Mouse (Mus musculus) thymus, adult 2 months (tissue): ENCODE measurements around the gene Srrm4. TPM values are rescaled to one million over a fixed set of nuclear protein-coding genes. Genes with fewer than 3 reads are reported as not detected.

Experiments used
- DNase-seq: peaks from one replicate; pipeline ENCODE4 v3.0.0; 2021
- H3K27ac ChIP-seq: fragments of 200-500 bp; 2 replicates; pipeline ENCODE4 v1.5.1; 2012; ENCODE audit warnings: low read length, control low read depth; ENCODE audit not compliant: control insufficient read depth, insufficient read depth
- H3K27me3 ChIP-seq: fragments of 200-500 bp; 2 replicates; pipeline ENCODE4 v1.6.1; 2012; ENCODE audit warnings: mild to moderate bottlenecking, low read length, moderate library complexity, mixed read lengths; ENCODE audit not compliant: control insufficient read depth, insufficient read depth
- H3K36me3 ChIP-seq: fragments of 200-500 bp; 2 replicates; pipeline ENCODE4 v1.6.1; 2012; ENCODE audit warnings: mild to moderate bottlenecking, low read length, moderate library complexity; ENCODE audit not compliant: control insufficient read depth, insufficient read depth
- H3K4me1 ChIP-seq: fragments of 200-500 bp; replicated peaks from 2 replicates; pipeline ENCODE4 v1.6.1; 2012; ENCODE audit warnings: low read length; ENCODE audit not compliant: control insufficient read depth, insufficient read depth
- H3K4me3 ChIP-seq: fragments of 200-500 bp; 2 replicates; pipeline ENCODE4 v1.5.1; 2012; ENCODE audit warnings: mild to moderate bottlenecking, low read length, control low read depth, moderate library complexity; ENCODE audit not compliant: control insufficient read depth, insufficient read depth
- CTCF ChIP-seq: fragments of 200-500 bp; IDR thresholded peaks from 2 replicates; pipeline ENCODE4 v1.5.1; 2012; ENCODE audit warnings: mild to moderate bottlenecking, control low read depth, low read length, moderate library complexity, borderline replicate concordance; ENCODE audit not compliant: control insufficient read depth, poor library complexity, insufficient read depth; ENCODE audit errors: extremely low read depth
- POLR2A ChIP-seq: fragments of 200-500 bp; IDR thresholded peaks from 2 replicates; pipeline ENCODE4 v1.6.1; 2012; ENCODE audit warnings: mild to moderate bottlenecking, low read length, control low read depth, moderate library complexity; ENCODE audit not compliant: control insufficient read depth, poor library complexity, insufficient read depth; ENCODE audit errors: extremely low read depth
- WGBS: fragments of 180-500 bp; shearing (Covaris S2); methylation state at CpG from one replicate; pipeline ENCODE4 v1.1.7; 2018; 5-methylcytosine and 5-hydroxymethylcytosine counted together
- polyA plus RNA-seq: library from polyadenylated mRNA; depleted of rRNA; stranded (reverse); fragments of >200 nt; gene quantifications from 2 replicates; pipeline ENCODE4 v1.2.3, GENCODE M21; 2012

The Srrm4 gene
- polyA plus RNA-seq, 1 experiment = 0.67 TPM

DNA sequence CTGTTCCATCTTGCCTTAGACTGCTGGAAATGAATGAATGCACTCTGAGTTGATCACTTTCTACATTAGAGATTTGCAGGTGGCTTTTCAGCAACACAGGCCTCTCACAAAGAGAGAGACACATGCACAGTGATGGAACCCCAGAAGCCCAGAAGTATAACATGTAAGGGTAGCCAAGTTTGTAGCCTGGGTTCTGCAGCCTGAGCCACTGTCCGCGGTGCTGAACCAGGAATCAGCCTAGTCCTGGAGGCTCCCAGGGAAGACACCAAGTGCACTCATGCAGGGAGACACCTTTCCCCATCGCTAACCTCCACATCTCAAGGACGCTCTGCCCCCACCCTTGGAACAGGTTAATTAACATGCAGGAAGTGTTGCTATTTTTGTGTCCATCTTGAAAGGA, 73.6 kb downstream of the Srrm4 start:
- no peaks in the 10 kb centered on the region for H3K36me3 ChIP-seq
- no peaks in the 10 kb centered on the region for H3K27me3 ChIP-seq
- 35% methylated on average over 4 of the region's 4 CpGs for WGBS
- no peak overlapping the region for H3K4me3 ChIP-seq
- no peak overlapping the region for H3K27ac ChIP-seq
- no peaks in the 10 kb centered on the region for H3K4me1 ChIP-seq
- no peak for DNase-seq
- TF ChIP-seq POLR2A = no peak
- no peak for TF ChIP-seq CTCF

GRCm38 (mm10) chr5:116512135-116512534, 79.5 kb downstream of the Srrm4 start:
- no peaks in the 10 kb centered on the region for H3K4me1 ChIP-seq
- WGBS = 82% methylated on average over 4 of the region's 4 CpGs
- no peaks in the 10 kb centered on the region for H3K27me3 ChIP-seq
- H3K4me3 ChIP-seq = no peak overlapping the region
- TF ChIP-seq POLR2A = no peak
- TF ChIP-seq CTCF = no peak
- no peaks in the 10 kb centered on the region for H3K36me3 ChIP-seq
- no peak for DNase-seq
- no peak overlapping the region for H3K27ac ChIP-seq

- WGBS = 89% methylated on average over 5 of the region's 5 CpGs
- Histone ChIP-seq H3K4me1 (no peaks in the 10 kb centered on the region), H3K36me3 (no peaks in the 10 kb centered on the region), H3K27me3 (no peaks in the 10 kb centered on the region), H3K27ac (no peak overlapping the region), H3K4me3 (no peak overlapping the region)
- no peak for DNase-seq
- no peak for TF ChIP-seq POLR2A
- TF ChIP-seq CTCF = no peak
These were observed 81.4 kb downstream of the Srrm4 start for GRCm38 (mm10) chr5:116510229-116510628.

DNA sequence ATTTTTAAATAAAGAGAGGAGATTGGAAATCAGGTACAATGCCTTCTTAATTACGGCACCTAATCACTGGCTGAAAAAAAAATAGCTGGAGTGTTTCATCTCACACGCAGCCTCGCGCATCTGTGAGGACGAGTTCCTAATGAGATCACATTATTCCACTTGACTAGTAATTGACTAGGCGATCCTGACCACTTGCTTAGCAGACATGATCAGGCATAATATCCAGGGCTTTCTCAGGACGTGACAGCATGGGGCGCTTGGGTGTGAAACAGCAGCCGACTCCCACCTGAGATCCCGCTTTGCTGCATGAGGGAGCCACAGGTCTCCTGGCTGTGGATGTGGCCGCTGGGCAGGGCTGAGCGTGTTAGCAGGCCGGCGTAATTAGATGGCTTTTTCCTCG, 90.3 kb downstream of the Srrm4 start:
- H3K36me3 ChIP-seq = no peaks in the 10 kb centered on the region
- TF ChIP-seq CTCF (no peak), POLR2A (no peak)
- 85% methylated on average over 15 of the region's 15 CpGs for WGBS
- no peaks in the 10 kb centered on the region for H3K27me3 ChIP-seq
- DNase-seq = no peak
- H3K4me1 ChIP-seq = no peaks in the 10 kb centered on the region
- no peak overlapping the region for H3K4me3 ChIP-seq
- H3K27ac ChIP-seq = no peak overlapping the region

DNA sequence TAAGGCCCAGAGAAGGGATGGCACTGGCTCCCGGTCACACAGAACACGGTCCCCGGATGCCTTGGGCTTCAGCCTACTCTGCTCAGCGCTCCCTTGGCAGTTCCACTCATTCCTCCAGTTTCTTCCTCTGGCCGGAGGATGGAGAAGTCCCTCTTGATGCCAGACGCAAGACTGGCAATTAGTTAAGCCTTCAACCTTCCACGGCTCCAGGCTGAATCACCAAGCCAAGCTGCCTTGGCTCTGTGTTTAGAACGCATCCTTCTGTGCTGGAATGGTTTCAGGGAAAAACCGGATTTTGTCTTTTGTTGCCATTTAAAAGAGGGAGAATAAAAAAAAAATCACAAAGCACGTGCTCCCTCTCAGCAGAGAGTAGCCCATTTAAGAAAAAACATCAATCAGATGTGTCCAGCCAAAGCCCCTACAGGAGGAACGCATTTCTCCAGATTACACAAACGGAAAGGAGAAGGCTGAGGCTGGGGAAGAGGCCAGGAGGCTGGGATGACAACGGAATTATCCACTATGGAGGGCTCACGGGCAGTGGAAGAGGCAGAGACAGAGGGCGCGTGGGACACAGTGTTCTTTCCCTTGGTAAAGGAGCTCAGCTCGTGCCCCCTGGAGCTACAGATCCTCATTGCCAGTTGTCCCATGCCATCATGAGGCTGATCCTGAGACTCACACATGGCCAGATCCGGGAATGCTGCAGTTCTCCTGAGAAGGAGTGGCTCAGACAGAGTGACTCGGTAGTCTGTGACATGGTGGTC, 92.6 kb downstream of the Srrm4 start:
- no peaks in the 10 kb centered on the region for H3K27me3 ChIP-seq
- TF ChIP-seq POLR2A (no peak), CTCF (no peak)
- WGBS = 89% methylated on average over 19 of the region's 19 CpGs
- H3K36me3 ChIP-seq = no peaks in the 10 kb centered on the region
- no peak overlapping the region for H3K4me3 ChIP-seq
- H3K27ac ChIP-seq = no peak overlapping the region
- H3K4me1 ChIP-seq = no peaks in the 10 kb centered on the region
- no peak for DNase-seq

- DNase-seq = no peak
- WGBS = 87% methylated on average over 5 of the region's 5 CpGs
- H3K27ac ChIP-seq = no peak overlapping the region
- H3K36me3 ChIP-seq = no peaks in the 10 kb centered on the region
- no peaks in the 10 kb centered on the region for H3K27me3 ChIP-seq
- no peaks in the 10 kb centered on the region for H3K4me1 ChIP-seq
- no peak overlapping the region for H3K4me3 ChIP-seq
- TF ChIP-seq CTCF (no peak), POLR2A (no peak)
These were observed 93.8 kb downstream of the Srrm4 start for GRCm38 (mm10) chr5:116497866-116498265.

- Histone ChIP-seq H3K27ac (no peak overlapping the region), H3K4me1 (no peaks in the 10 kb centered on the region), H3K36me3 (no peaks in the 10 kb centered on the region), H3K27me3 (no peaks in the 10 kb centered on the region), H3K4me3 (no peak overlapping the region)
- 19% methylated on average over 7 of the region's 7 CpGs for WGBS
- TF ChIP-seq CTCF = no peak
- TF ChIP-seq POLR2A = no peak
- DNase-seq = no peak
These were observed 94.4 kb downstream of the Srrm4 start for GRCm38 (mm10) chr5:116497205-116497604.
